Mouse (Mus musculus) thymus, adult 2 months (tissue): Measurements from ENCODE around the gene Wnk2.

Source experiments
- CTCF ChIP-seq: fragments of 200-500 bp; IDR thresholded peaks from 2 replicates; pipeline ENCODE4 v1.5.1; 2012; ENCODE audit warnings: mild to moderate bottlenecking, control low read depth, low read length, moderate library complexity, borderline replicate concordance; ENCODE audit not compliant: control insufficient read depth, poor library complexity, insufficient read depth; ENCODE audit errors: extremely low read depth
- POLR2A ChIP-seq: fragments of 200-500 bp; IDR thresholded peaks from 2 replicates; pipeline ENCODE4 v1.6.1; 2012; ENCODE audit warnings: mild to moderate bottlenecking, low read length, control low read depth, moderate library complexity; ENCODE audit not compliant: control insufficient read depth, poor library complexity, insufficient read depth; ENCODE audit errors: extremely low read depth

GRCm38 (mm10) chr13:49056304-49056703 lies 91.5 kb downstream of the Wnk2 start:
- TF ChIP-seq POLR2A (no peak), CTCF (no peak)
